Mouse (Mus musculus): ENCODE measurements around the gene Ubp1.
A peak's percentile ranks its signal among the peaks of the same experiment; 100 is the strongest.

Gene Ubp1

DNA sequence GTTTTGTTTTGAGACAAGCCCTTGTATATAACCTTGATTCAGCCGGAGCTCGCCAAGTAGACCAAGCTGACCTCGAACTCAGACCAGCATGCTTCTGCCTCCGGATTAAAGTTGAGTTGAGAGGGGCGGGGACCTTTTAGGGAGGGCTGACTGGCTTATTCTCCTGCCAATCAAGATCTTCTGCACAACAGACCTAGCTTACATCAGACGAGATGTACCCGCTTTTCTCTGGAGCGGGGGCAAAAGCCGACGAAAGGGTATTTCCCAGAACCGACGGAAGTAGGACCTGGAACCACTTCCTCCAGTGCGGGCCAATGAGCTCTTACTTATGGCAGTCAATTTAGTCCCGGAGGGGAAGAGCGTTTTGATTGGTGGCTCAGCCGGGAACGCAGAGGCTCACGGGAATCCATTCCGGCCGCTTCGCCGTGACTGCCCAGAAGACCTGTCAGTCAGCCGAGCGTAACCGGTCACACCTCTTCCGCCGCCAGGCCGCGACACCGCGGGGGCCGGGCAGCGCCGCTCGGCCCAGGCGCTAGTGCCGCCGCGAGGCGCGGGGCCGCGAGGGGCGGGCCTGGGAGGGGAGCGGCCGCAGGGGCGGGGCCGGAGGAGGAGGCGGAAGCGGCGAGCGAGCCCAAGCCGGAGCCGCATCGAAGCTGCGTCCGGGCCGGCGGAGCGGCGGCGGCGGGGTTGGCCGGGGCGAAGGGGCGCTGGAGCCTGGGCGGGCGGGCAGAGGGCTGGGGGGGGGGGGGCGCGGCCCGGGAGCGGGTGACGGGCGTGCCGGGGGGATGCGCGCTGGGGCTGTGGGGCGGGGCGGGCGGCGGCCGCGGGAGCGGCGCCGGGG, at the start of gene Ubp1:
TSS of gene Ubp1 (plus strand) at position 401 of the 841 bp plus-strand sequence.
- peak; percentile 97 for DNase-seq (ENCODE audit: low read depth, low spot score)

DNA sequence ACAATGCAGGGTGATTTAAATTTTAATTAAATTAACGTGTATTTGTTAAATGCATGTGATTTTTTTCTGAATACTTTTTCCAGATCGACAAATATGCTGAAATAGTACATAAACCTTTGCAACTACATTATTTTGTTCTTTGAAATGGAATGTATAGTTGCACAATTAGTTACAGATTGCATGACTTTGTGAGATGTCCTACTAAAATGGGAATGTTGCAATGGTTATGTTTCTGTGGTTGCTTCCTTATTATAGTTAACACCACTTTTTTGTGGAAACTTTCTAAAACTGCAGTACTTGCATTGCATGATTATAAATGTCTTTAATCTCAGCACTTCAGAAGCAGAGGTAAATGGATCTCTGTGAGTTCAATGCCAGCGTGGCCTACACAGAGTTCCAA, 35.8 kb upstream of the Ubp1 start:
- no peak for DNase-seq (ENCODE audit: low read depth, low spot score)

DNA sequence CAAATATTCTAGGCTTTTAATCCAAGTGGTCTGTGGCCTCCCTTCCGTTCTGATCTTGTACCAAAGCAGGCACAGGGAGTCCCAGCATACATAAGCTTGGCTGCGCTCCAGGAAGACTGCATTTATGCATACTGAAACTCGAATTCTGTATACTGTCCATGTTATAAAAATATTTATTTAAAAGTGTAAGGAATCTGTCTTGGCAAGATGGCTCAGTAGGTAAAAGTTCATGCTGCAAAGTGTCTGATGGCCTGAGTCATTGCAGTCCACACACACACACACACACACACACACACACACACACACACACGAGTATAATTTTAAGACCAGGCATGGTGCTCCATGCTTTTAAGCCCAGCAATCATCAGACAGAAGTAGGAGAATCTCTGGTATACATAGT, 27.6 kb upstream of the Ubp1 start:
- no peak for DNase-seq (ENCODE audit: low read depth, low spot score)

DNA sequence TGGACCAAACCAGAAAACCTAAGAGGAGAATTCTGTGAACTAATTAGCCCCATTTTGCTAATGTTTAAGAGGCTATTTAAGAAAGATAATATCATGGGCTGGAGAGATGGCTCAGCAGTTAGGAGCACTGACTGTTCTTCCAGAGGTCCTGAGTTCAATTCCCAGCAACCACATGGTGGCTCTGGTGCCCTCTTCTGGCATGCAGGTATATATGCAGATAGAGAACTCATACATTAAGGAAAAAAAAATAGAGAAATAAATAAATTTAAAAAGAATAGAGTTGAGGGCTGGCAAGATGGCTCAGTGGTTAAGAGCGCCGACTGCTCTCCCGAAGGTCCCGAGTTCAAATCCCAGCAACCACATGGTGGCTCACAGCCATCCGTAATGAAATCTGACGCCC, 26.4 kb upstream of the Ubp1 start:
- peak; percentile 25 for DNase-seq (ENCODE audit: low read depth, low spot score)

DNA sequence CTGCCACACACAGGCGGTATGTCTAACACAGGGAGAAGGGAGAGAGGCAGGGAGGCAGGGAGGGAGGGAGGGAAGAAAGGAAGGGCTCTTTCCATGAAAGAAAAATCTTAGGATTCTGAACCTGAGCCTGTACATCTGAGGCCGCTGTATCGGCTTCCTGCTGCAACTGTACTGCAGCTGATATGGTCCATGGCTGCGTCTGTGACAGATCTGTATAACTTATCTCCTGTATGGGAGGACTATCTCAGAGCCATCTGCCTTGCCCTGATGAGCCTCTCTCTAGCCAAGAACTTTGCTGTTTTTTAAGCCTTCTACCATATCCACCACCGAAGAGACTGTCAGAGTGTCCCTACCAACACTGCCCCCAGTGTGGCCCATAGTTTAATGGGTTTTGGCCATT, 14.9 kb upstream of the Ubp1 start:
- no peak for DNase-seq (ENCODE audit: low read depth, low spot score)

- no peak for DNase-seq (ENCODE audit: low read depth, low spot score)
Observed at GRCm38 (mm10) chr9:113922677-113923076, 8.1 kb upstream of the Ubp1 start.

- no peak for DNase-seq (ENCODE audit: low read depth, low spot score)
Observed at GRCm38 (mm10) chr9:113924883-113925282, 5.9 kb upstream of the Ubp1 start.

- DNase-seq (ENCODE audit: low read depth, low spot score): no peak
Observed at GRCm38 (mm10) chr9:113928591-113928990, 2.1 kb upstream of the Ubp1 start.

- DNase-seq (ENCODE audit: low read depth, low spot score): no peak
Observed at GRCm38 (mm10) chr9:113929676-113930075, 1.1 kb upstream of the Ubp1 start.

DNA sequence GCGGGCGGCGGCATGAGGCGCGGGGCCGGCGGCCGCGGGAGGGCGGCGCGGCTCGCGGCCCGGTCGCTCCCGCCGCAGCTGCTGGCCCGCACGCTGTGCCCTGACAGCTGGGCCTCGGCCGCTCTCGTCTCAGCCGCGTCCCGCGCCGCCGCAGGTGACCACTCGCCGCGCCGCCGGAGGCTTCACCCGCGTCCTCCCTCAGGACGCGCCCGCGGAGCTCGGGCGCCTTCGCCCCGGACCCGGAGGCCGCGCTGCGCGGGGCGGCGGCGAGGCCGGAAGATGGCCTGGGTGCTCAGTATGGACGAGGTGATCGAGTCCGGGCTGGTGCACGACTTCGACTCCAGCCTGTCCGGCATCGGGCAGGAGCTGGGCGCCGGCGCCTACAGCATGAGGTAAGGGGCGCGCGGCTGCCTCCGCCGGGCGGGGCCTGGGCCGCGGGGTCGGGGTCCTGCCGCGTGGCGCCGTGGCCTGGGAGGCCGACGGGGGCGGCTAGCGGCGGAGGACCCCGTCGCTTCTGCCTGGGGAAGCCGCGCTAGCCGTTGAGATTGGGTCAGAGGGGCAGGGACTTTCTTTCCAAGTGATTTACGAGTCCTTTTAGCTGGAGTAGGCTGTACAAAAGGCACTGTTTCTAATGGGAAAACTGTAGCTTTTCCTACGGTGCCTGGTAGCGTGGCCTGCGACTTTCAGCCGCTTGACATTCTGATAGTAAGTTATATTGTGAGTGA, 803 bp downstream of the Ubp1 start:
- DNase-seq (ENCODE audit: low read depth, low spot score): peak; percentile 32

GRCm38 (mm10) chr9:113932100-113932470, 1.4 kb downstream of the Ubp1 start:
- DNase-seq (ENCODE audit: low read depth, low spot score): no peak

DNA sequence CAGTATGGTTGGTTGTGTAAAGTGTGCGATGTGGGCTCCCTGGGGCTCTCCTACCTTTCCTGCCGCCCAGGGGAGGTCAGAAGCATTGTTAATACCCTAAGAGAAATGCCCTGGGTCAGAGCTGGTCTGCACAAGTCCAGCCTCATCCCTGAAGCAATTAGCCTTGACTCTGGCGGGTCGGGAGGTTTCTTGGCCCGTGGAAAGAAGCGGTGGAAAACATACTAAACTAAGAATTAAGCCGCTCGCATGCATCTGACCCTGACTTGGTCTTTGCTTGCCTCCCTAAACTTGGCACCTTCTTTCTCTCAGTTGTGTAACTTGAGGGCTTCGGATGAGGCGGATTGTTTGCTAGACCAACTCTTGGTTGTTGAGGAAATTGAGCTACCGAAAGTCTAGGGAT, 1.8 kb downstream of the Ubp1 start:
- no peak for DNase-seq (ENCODE audit: low read depth, low spot score)

- no peak for DNase-seq (ENCODE audit: low read depth, low spot score)
Observed at GRCm38 (mm10) chr9:113935638-113936037, 4.9 kb downstream of the Ubp1 start.

DNA sequence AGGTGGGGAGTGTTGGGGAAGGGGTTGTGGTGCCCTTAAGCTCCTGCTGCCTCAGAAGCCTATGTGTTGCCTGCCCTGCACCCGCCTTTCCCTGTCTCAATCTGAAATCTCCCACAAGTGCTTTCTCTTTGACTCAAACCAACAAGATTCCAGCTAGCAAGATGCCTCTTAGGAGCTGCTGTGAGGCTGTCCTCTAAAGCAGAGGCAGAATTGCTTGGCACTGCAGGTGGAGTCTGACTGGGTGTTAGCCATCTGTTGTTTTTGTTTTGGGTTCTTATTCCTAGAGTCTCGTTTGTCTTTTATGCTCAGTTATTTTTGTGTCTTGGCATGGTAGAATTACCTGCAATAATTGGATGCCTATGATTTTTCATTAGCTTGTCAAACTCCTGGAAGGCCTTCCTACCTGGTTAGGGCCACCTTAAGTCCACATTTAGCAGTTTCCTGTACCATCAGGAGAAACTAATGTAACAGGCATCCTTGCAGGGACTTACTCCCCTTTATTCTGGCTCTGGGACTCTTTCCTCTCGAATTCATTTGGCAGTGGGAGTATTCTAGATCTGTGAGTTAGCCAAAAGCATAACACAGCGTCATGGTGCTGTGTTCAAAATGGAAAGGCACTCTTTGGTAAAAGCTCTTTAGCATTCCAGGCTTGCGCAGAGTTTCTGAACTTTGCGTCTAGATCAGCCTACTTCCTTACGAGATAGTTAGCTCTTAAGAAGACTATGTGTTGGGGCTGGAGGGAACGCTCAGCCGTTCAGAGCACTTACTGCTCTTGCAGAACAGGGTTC, 8.5 kb downstream of the Ubp1 start:
- no peak for DNase-seq (ENCODE audit: low read depth, low spot score)

DNA sequence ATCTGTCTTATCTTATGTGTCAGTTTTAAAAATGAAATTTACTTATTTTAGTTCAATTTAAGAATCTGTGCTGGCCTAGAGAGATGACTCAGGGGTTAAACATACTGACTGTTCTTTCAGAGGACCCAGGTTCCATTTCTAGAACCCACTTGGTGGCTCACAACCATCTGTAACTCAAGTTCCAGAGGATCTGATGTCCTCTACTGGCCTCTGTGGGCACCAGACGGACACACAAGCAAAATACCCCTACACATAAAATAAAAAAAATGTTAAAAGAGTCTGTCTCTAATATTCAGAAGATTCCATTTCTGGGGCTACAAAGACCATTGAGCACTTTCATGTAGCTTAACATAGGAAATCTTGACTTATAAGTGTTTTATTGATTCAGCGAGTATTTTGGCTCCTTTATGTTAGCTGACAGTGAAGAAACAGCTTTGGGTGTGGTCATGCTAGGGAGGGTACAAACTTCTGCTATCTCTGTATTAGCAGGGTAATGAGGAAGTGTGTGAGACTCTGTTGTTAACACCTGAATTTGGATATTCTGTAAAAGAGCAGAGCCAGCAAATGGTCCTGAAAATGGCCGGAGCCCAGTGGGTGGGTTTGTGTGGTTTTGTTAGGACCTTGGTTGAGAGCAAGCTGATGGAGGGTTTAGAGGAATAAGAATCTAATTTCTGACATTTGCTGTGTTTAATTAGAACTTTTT, 10.5 kb downstream of the Ubp1 start:
- DNase-seq (ENCODE audit: low read depth, low spot score): no peak

- no peak for DNase-seq (ENCODE audit: low read depth, low spot score)
Observed at GRCm38 (mm10) chr9:113943372-113943771, 12.6 kb downstream of the Ubp1 start.

DNA sequence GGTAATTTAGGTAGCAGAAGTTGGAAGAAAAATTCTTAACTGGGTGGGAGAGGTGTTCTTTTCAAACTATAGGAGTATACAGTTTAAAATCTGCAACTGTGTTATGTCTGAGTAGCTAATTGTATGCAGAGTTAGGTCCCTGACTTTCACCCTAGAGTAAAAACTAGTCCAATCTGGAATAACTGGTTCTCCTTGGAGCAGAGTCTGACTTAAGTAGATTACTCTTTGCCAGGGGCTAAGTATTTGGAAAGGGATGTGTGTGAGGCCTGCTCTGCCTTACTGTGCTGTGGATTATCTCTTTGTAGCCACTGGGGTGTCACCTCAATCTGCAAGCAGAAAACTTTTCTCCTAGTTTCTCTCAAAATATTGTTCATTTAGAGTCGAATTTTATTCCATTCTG, 16.5 kb downstream of the Ubp1 start:
- DNase-seq (ENCODE audit: low read depth, low spot score): no peak

DNA sequence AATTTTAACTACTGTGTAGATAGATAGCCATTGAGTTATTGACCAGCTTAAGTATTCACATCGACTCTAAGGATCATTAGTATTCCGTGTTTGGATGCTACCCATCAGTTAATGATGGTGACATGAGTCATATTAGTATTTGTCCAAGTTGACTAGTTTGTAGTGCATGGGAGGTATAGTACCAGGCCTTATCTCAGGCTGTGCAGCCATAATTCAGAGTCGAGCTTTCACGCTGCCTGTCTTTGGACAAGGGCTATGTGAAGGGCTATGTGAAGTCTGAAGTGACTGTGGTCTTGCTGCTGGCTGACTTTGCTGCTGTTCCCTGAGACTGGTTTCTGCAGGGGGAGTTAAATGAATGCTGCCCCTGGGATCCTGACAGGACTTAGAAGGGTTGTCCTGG, 27.0 kb downstream of the Ubp1 start:
- no peak for DNase-seq (ENCODE audit: low read depth, low spot score)

DNA sequence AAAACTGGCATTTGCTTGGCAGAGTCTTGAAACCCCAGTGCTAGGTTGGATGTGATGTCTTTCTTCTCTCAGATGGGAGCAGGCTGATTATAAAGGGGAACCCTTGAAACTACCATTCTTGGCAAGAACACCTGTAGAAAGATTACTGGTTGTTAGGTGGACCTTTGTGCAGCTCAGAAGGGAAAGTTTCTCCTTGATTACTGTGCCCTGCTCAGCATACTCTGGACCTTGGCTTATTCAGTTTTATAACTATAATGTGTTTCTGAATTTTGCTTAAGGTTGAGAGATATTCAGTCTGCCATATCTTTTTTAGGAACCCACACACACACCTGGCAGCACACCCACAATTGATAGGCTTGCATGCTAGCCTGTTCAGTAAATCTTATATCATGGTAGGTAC, 33.0 kb downstream of the Ubp1 start:
- DNase-seq (ENCODE audit: low read depth, low spot score): no peak

DNA sequence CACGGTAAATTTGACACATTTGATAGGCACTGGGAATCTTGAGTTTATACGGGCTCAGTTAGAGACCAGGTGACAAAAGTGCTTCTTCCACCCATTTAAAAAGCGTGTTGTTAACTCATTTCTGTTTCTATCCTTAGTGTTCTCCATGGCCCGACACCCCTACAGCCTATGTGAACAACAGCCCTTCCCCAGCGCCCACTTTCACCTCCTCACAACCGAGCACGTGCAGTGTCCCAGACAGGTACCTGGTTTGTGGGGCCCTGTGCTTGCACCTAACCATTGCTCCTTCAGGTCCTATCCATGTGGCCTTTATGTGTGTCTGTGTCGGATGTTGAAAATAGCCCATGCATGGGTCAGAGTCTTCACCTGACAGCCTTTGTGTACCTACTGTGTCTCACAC, 33.7 kb downstream of the Ubp1 start:
- DNase-seq (ENCODE audit: low read depth, low spot score): no peak

GRCm38 (mm10) chr9:113966838-113967237, 36.1 kb downstream of the Ubp1 start:
- no peak for DNase-seq (ENCODE audit: low read depth, low spot score)

DNA sequence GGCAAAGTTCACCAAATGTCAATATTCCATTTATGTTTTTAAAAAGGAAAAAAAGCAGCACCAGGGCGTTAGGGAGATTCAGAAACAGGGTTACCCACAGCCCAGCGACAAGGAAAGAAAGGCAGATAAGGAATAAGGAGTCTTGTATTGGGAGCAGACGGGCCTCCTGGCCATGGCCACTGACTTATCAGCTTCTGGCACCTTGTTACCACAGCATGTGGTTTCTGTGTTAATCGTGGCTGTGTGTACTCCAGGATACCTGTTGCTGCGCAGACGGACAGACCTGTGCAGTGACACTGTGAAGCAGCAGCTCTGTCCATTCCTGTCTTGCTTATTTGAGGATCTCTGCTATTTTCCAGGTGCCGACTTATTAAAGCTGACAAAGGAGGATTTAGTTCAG, 38.2 kb downstream of the Ubp1 start:
- DNase-seq (ENCODE audit: low read depth, low spot score): no peak
